Mouse (Mus musculus) left cerebral cortex, postnatal 36 days (tissue): ENCODE measurements around the gene Htra3. TPM values are rescaled to one million over a fixed set of nuclear protein-coding genes. Genes with fewer than 3 reads are reported as not detected.

ENCODE experiments used
- DNase-seq, 2 experiments: peaks; one replicate each; pipeline ENCODE4 v3.0.0; 2021 to 2022; ENCODE audit warnings: low spot score in 2 of 2, mixed read lengths in 1 of 2
- intact Hi-C: fragments of 180-260 bp; cut with DNase I; formaldehyde crosslinking; loops from one replicate; pipeline ENCODE4 v1.15.1; 2025
- total RNA-seq, 2 experiments: library from RNA; stranded (reverse); gene quantifications; 2 replicates each; pipeline ENCODE4 v1.2.3; 2021

The Htra3 gene
- total RNA-seq, 2 experiments from 2014 or later: 7.7 to 9.6 TPM

GRCm38 (mm10) chr5:35661210-35661609 lies 18.4 kb downstream of the Htra3 start:
- DNase-seq: no peak
- intact Hi-C loops: no loop called here

- intact Hi-C loops: no loop called here
- no peak for DNase-seq
Observed at GRCm38 (mm10) chr5:35659503-35659902, 20.1 kb downstream of the Htra3 start.

GRCm38 (mm10) chr5:35655753-35656485 lies 23.7 kb downstream of the Htra3 start:
- no peak for DNase-seq
- intact Hi-C loops: no loop called here

GRCm38 (mm10) chr5:35653743-35654395 lies 25.7 kb downstream of the Htra3 start:
- intact Hi-C loops: no loop called here
- DNase-seq: no peak

- no peak for DNase-seq
- intact Hi-C loops: no loop called here
Observed at GRCm38 (mm10) chr5:35652872-35653271, 26.7 kb downstream of the Htra3 start.

- DNase-seq: no peak
- intact Hi-C loops: no loop called here
Observed at GRCm38 (mm10) chr5:35652319-35652718, 27.3 kb downstream of the Htra3 start.

GRCm38 (mm10) chr5:35648230-35648629 lies 31.4 kb downstream of the Htra3 start:
- no peak for DNase-seq
- intact Hi-C loops: no loop called here

- intact Hi-C loops: no loop called here
- no peak for DNase-seq
Observed at GRCm38 (mm10) chr5:35647562-35647961, 32.0 kb downstream of the Htra3 start.

GRCm38 (mm10) chr5:35646927-35647326 lies 32.7 kb downstream of the Htra3 start:
- intact Hi-C loops: no loop called here
- no peak for DNase-seq

GRCm38 (mm10) chr5:35645938-35646493 lies 33.6 kb downstream of the Htra3 start:
- intact Hi-C loops: no loop called here
- no peak for DNase-seq

GRCm38 (mm10) chr5:35644082-35644481 lies 35.5 kb downstream of the Htra3 start:
- intact Hi-C loops: no loop called here
- DNase-seq: no peak

- intact Hi-C loops: no loop called here
- no peak for DNase-seq
Observed at GRCm38 (mm10) chr5:35643401-35644048, 36.1 kb downstream of the Htra3 start.

GRCm38 (mm10) chr5:35641961-35642584 lies 37.5 kb downstream of the Htra3 start:
- no peak for DNase-seq
- intact Hi-C loops: no loop called here

- intact Hi-C loops: no loop called here
- no peak for DNase-seq
Observed at GRCm38 (mm10) chr5:35636016-35636415, 43.6 kb downstream of the Htra3 start.

GRCm38 (mm10) chr5:35632841-35633240 lies 46.7 kb downstream of the Htra3 start:
- intact Hi-C loops: no loop called here
- DNase-seq: no peak

- no peak for DNase-seq
- intact Hi-C loops: no loop called here
Observed at GRCm38 (mm10) chr5:35631755-35632154, 47.8 kb downstream of the Htra3 start.

GRCm38 (mm10) chr5:35631224-35631623 lies 48.4 kb downstream of the Htra3 start:
- DNase-seq: no peak
- intact Hi-C loops: no loop called here

- DNase-seq: no peak
- intact Hi-C loops: no loop called here
Observed at GRCm38 (mm10) chr5:35630706-35631105, 48.9 kb downstream of the Htra3 start.

- intact Hi-C loops: no loop called here
- no peak for DNase-seq
Observed at GRCm38 (mm10) chr5:35629333-35629732, 50.2 kb downstream of the Htra3 start.

GRCm38 (mm10) chr5:35628685-35629084 lies 50.9 kb downstream of the Htra3 start:
- intact Hi-C loops: no loop called here
- peak; percentile 23 to 30 for DNase-seq
